Mouse (Mus musculus) midbrain, postnatal 0 days (tissue): Measurements from ENCODE around the gene Ankrd9. TPM values are rescaled to one million over a fixed set of nuclear protein-coding genes. Genes with fewer than 3 reads are reported as not detected.
A peak's percentile ranks its signal among the peaks of the same experiment; 100 is the strongest.

Source experiments
- ATAC-seq: fragments of 200-750 bp; cut with Nextera tagmentation; 2 replicates; pipeline ENCODE4 v1.8.0; 2017; ENCODE audit warnings: moderate number of reproducible peaks, mild to moderate bottlenecking, moderate TSS enrichment, moderate library complexity; ENCODE audit not compliant: low FRiP score
- DNase-seq: peaks from one replicate; pipeline ENCODE4 v3.0.0-alpha.2; 2015; ENCODE audit warnings: low spot score
- H3K27ac ChIP-seq: fragments of 300-500 bp; sonication (generic); 2 replicates; pipeline ENCODE4 v1.5.1; 2014; ENCODE audit warnings: low read depth, mild to moderate bottlenecking, low read length, mixed read lengths
- H3K27me3 ChIP-seq: fragments of 300-500 bp; sonication (generic); 2 replicates; pipeline ENCODE4 v1.6.1; 2014; ENCODE audit warnings: low read length, control low read depth, mixed read lengths; ENCODE audit not compliant: insufficient read depth
- H3K36me3 ChIP-seq: fragments of 300-500 bp; sonication (generic); 2 replicates; pipeline ENCODE4 v1.6.1; 2014; ENCODE audit warnings: low read length, control low read depth, mixed read lengths; ENCODE audit not compliant: insufficient read depth
- H3K4me1 ChIP-seq: fragments of 300-500 bp; sonication (generic); 2 replicates; pipeline ENCODE4 v1.6.1; 2014; ENCODE audit warnings: mild to moderate bottlenecking, control low read depth, antibody characterized with exemption, low read length, mixed read lengths; ENCODE audit not compliant: insufficient read depth
- H3K4me2 ChIP-seq: fragments of 300-500 bp; sonication (generic); 2 replicates; pipeline ENCODE4 v1.6.1; 2014; ENCODE audit warnings: low read depth, mild to moderate bottlenecking, low read length, mixed read lengths; ENCODE audit not compliant: poor library complexity, severe bottlenecking
- H3K4me3 ChIP-seq: fragments of 300-500 bp; sonication (generic); 2 replicates; pipeline ENCODE4 v1.5.1; 2014; ENCODE audit warnings: low read depth, mild to moderate bottlenecking, low read length, moderate library complexity
- H3K9ac ChIP-seq: fragments of 300-500 bp; sonication (generic); replicated peaks from 2 replicates; pipeline ENCODE4 v1.6.1; 2014; ENCODE audit warnings: mild to moderate bottlenecking, low read length, moderate library complexity, mixed read lengths; ENCODE audit not compliant: poor library complexity, severe bottlenecking
- H3K9me3 ChIP-seq: fragments of 300-500 bp; sonication (generic); 2 replicates; pipeline ENCODE4 v1.6.1; 2016; ENCODE audit warnings: low read length, control low read depth
- CTCF ChIP-seq: IDR thresholded peaks from 2 replicates; pipeline ENCODE4 v1.5.1; 2016; ENCODE audit warnings: antibody characterized with exemption, mild to moderate bottlenecking
- WGBS: fragments of 180-500 bp; shearing (Covaris S2); extraction: QIAGEN DNeasy Blood & Tissue Kit; methylation state at CpG from one replicate; pipeline ENCODE4 v1.1.7; 2014; 5-methylcytosine and 5-hydroxymethylcytosine counted together
- polyA plus RNA-seq: library from polyadenylated mRNA; unstranded; fragments of >200 nt; fragmentation: Nextera tagmentation; extraction: Ambion mirVana; gene quantifications from 2 replicates; pipeline ENCODE4 v1.2.1, GENCODE M21; 2015
- total RNA-seq: library from RNA; depleted of rRNA; stranded (reverse); fragments of >200 nt; gene quantifications from 2 replicates; pipeline ENCODE4 v1.2.3, GENCODE M21; 2014

Gene Ankrd9
- total and polyA plus RNA-seq, 2 experiments from 2014 or later: 13.4 to 14.0 TPM

DNA sequence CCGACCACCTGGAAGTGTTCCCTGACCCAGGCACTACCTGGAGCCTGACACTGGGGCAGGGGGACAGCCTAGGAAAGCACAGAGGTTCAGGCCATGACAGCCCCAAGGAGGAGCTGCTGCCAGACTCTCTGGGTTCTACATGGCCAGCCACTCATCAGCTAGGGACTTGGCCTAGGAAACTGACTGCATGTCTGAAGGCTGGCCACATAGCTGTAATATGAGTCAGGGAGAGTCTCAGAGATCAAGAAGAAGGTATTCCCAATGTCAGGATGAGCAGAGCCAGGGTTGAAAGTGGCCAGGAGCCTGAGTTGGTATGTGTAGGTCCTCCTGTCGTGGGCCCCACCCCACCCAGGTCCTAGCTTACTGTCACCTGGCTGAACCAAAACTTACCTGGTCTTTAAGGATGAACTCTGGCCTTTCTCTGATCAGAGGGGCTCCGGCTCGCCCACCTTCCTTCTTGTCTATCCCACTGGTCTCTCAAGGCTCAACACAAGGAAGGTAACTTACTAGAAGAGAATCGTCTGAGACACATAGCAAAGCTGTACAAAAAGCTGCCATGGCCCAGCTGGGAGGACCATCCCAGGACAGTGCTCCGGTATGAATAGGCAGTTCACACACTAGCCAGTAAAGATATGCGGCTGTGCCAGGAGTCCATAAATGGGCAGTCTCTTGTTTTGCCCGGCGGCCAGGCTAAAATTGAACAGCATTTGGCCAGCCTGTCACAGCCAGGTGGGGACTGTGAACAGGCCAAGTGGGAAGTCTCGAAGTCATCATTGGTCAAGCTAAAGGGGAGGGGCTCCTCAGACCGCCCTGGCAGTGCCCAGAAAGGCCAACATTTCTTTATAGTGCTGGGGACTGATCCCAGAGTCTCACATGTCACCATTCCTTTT is 7.9 kb upstream of the Ankrd9 start:
- no peak overlapping the region for H3K4me2 ChIP-seq
- 86% methylated on average over 11 of the region's 11 CpGs for WGBS

DNA sequence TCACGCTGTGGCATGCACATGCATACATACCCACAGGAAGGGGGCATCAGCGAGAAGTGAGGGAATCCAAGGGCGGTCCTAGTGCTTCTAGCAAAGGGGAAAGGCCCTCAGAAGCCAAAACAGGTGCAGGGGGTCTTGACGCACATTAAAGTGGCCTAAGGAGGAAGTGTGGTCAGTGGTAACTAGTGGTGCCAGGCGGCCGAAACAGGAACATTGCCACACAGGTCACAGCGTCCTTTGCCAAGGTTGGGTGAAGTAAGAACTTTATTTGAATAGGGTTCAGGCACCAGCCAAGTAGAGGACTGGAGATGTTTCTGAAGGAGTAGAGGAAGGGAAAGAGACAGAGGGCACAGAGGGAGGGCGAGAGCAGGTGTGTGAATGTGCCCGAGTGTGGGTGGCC is 6.3 kb upstream of the Ankrd9 start:
- H3K9me3 ChIP-seq: no peaks in the 10 kb centered on the region
- no peaks in the 10 kb centered on the region for H3K36me3 ChIP-seq
- H3K27me3 ChIP-seq: 0 out of 2 replicates have a peak, but pooled peaks cover under 1% of the 10 kb centered on the region
- no peak for ATAC-seq
- WGBS: 87% methylated on average over 9 of the region's 9 CpGs
- no peak overlapping the region for H3K4me2 ChIP-seq
- H3K4me1 ChIP-seq: no peaks in the 10 kb centered on the region
- no peak overlapping the region for H3K9ac ChIP-seq
- no peak for DNase-seq
- no peak for TF ChIP-seq CTCF
- H3K27ac ChIP-seq: no peak overlapping the region
- no peak overlapping the region for H3K4me3 ChIP-seq

More for the DNA sequence above, 7.9 kb upstream of the Ankrd9 start:
- ATAC-seq (no peak), DNase-seq (no peak)
- Histone ChIP-seq H3K27ac (no peak overlapping the region), H3K9me3 (no peaks in the 10 kb centered on the region), H3K4me3 (no peak overlapping the region), H3K4me1 (no peaks in the 10 kb centered on the region), H3K36me3 (no peaks in the 10 kb centered on the region), H3K27me3 (no peaks in the 10 kb centered on the region), H3K9ac (no peak overlapping the region)
- TF ChIP-seq CTCF: no peak

DNA sequence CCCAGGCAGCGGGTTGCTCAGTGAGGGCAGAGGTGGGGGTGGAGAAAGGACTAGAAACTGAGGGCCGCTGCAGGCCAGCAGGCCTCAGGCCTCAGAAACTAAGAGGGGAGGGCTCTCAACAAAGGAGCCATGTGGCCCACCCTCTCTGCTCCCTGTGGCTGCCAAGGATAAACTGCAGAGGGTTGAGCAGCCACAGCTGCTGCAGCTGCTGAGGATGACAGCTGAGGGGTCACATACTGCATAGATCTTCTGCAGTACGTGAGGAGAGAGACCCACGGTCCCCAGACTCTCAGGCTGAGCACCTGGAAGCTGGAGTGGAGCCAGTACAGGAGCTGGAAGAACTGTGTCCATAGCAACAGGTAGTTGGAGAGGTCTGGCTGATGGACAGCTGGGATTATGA is 5.8 kb upstream of the Ankrd9 start:
- no peak overlapping the region for H3K9ac ChIP-seq
- H3K4me2 ChIP-seq: no peak overlapping the region
- DNase-seq (peak; percentile 9), ATAC-seq (no peak)
- H3K4me3 ChIP-seq: no peak overlapping the region
- 0 out of 2 replicates have a peak, but pooled peaks cover 3% of the 10 kb centered on the region for H3K27me3 ChIP-seq
- WGBS: 76% methylated on average over 4 of the region's 4 CpGs
- H3K27ac ChIP-seq: no peak overlapping the region
- no peaks in the 10 kb centered on the region for H3K36me3 ChIP-seq
- TF ChIP-seq CTCF: no peak
- H3K9me3 ChIP-seq: no peaks in the 10 kb centered on the region
- no peaks in the 10 kb centered on the region for H3K4me1 ChIP-seq

DNA sequence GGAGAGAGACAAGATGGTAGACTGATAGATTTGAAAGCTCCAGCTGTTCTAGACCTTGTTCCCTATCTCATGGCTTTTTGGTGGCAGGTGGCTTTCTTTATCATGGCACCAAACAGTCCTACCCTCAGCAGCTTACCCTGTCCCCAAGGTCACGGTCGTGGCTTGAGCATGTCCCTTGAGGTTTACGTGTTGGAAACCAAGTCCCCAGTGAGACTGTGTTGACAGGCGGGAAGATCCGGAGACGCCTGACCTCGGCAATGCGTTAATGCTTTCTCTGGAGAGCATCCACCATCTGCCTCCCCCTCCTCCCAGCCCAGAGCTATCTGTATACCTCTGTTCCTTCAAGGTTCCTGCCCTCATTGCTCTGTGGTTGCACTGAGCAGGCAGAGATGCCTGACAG is 4.9 kb upstream of the Ankrd9 start:
- no peak for DNase-seq
- Histone ChIP-seq H3K27ac (no peak overlapping the region), H3K36me3 (no peaks in the 10 kb centered on the region), H3K4me2 (no peak overlapping the region), H3K9me3 (no peaks in the 10 kb centered on the region), H3K4me1 (peaks cover 2% of the 10 kb centered on the region; the same call in 1 of the 2 replicates), H3K9ac (no peak overlapping the region), H3K4me3 (no peak overlapping the region), H3K27me3 (0 out of 2 replicates have a peak, but pooled peaks cover 3% of the 10 kb centered on the region)
- WGBS: 84% methylated on average over 8 of the region's 8 CpGs
- no peak for TF ChIP-seq CTCF
- ATAC-seq: no peak

DNA sequence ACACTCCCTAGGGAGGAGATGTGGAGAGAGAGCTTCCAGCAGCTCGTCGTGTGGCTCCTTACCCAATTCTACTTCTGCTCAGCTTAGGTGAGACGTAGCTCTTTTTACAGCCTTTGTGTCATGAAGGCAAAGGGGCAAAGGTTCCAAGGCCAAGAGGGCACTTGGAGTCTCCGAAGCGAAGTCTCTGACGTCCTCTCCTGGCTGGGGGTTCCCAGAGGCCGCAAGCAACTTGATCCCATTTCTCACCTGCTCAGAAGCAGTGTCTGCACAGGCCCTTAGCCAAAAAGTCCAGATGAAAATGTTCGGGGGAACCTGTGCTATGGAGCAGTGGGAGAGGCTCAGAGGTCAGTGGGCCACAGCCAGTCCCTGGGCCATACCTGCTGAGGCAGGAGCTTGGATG is 4.2 kb upstream of the Ankrd9 start:
- 83% methylated on average over 8 of the region's 8 CpGs for WGBS
- ATAC-seq: no peak

DNA sequence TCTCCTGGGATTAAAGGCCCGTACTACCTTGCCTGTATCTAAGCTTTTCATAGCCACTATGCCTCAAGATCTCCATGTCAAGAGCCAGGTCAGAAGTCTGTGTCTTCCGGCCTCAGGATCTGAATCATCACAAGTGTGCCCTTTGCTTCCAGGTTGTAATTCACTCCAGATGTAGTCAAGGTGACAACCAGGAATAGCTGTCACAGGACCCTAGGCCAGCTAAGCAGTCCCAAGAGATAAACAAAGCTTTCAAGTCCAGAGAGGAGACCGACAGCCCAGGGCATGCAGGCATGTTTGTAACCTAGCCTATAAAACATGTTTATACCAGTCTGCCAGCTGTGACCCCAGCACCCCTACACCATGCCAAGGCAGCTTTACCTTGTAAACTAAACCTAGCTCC is 2.9 kb upstream of the Ankrd9 start:
- no peak for TF ChIP-seq CTCF
- Histone ChIP-seq H3K4me3 (no peak overlapping the region), H3K9me3 (no peaks in the 10 kb centered on the region), H3K36me3 (0 out of 2 replicates have a peak, but pooled peaks cover 3% of the 10 kb centered on the region), H3K9ac (no peak overlapping the region), H3K4me2 (no peak overlapping the region), H3K27me3 (0 out of 2 replicates have a peak, but pooled peaks cover 3% of the 10 kb centered on the region), H3K4me1 (peaks cover 2% of the 10 kb centered on the region; the same call in 1 of the 2 replicates), H3K27ac (no peak overlapping the region)
- DNase-seq (no peak), ATAC-seq (no peak)
- WGBS: 90% methylated on average over 3 of the region's 3 CpGs

More for the DNA sequence above, 4.2 kb upstream of the Ankrd9 start:
- H3K4me1 ChIP-seq: peaks cover 2% of the 10 kb centered on the region; the same call in 1 of the 2 replicates
- no peak for DNase-seq
- no peak overlapping the region for H3K4me2 ChIP-seq
- H3K9ac ChIP-seq: no peak overlapping the region
- 0 out of 2 replicates have a peak, but pooled peaks cover 3% of the 10 kb centered on the region for H3K27me3 ChIP-seq
- no peak for TF ChIP-seq CTCF
- no peaks in the 10 kb centered on the region for H3K9me3 ChIP-seq
- H3K27ac ChIP-seq: no peak overlapping the region
- no peaks in the 10 kb centered on the region for H3K36me3 ChIP-seq
- no peak overlapping the region for H3K4me3 ChIP-seq
